ENCODE assay signal across 10 mouse cellular contexts in genomic region chr17:40793921-40794854, GRCm38 (mm10). TPM values are rescaled to one million over a fixed set of nuclear protein-coding genes. Genes with fewer than 3 reads are reported as not detected.
A peak's percentile ranks its signal among the peaks of the same experiment; 100 is the strongest.
DNase-seq lines count a peak whose midpoint lies in the region; ATAC-seq and TF ChIP-seq lines count a peak whose summit lies in the region.
"Had no signal": no experiment of that assay in that cellular context is flagged by ENCODE, and none has a peak within 500 bp of the region (broad histone marks: within the 10 kb centered on the region; RNA-seq: fewer than 3 reads in every experiment).

No protein-coding gene starts in this region.

- ATAC-seq in midbrain, embryonic 11.5 days (ENCODE audit: low FRiP score) = no peak
- ATAC-seq: Patski had no signal

- H3K9me3 ChIP-seq in heart, embryonic 10.5 days = no peaks in the 10 kb centered on the region
- no peaks in the 10 kb centered on the region for H3K9me3 ChIP-seq in midbrain, embryonic 11.5 days (ENCODE audit: control insufficient read depth, low read length)

- TF ChIP-seq CTCF in liver, adult 2 months (IDR thresholded peaks at IDR 0.05; ENCODE audit: low read depth, low read length) = peak; percentile 74
- no peak; the same call in 1 of the 2 replicates for TF ChIP-seq CTCF in layer of hippocampus, adult 2 months (conservative IDR thresholded peaks at IDR 0.05)

- TF ChIP-seq POLR2A in liver, adult 2 months (IDR thresholded peaks at IDR 0.05; ENCODE audit: extremely low read depth, insufficient read depth, low read length) = no peak

- H3K9ac ChIP-seq in liver, adult 2 months (ENCODE audit: low read depth, low read length) = no peak overlapping the region
- no peak overlapping the region for H3K9ac ChIP-seq in midbrain, embryonic 11.5 days (ENCODE audit: low read length)

- no peak overlapping the region for H3K4me2 ChIP-seq in midbrain, embryonic 11.5 days

- no peaks in the 10 kb centered on the region for H3K4me1 ChIP-seq in heart, embryonic 10.5 days
- no peaks in the 10 kb centered on the region for H3K4me1 ChIP-seq in liver, adult 2 months (ENCODE audit: control insufficient read depth, insufficient read depth, low read length)
- no peaks in the 10 kb centered on the region for H3K4me1 ChIP-seq in midbrain, embryonic 11.5 days (ENCODE audit: control insufficient read depth, insufficient read depth, low read length)

- no peaks in the 10 kb centered on the region for H3K36me3 ChIP-seq in heart, embryonic 10.5 days
- H3K36me3 ChIP-seq in liver, adult 2 months (ENCODE audit: control insufficient read depth, insufficient read depth, low read length) = no peaks in the 10 kb centered on the region
- H3K36me3 ChIP-seq in midbrain, embryonic 11.5 days (ENCODE audit: control insufficient read depth, insufficient read depth, low read length) = no peaks in the 10 kb centered on the region

- no peaks in the 10 kb centered on the region for H3K27me3 ChIP-seq in heart, embryonic 10.5 days (ENCODE audit: insufficient read depth, poor library complexity, severe bottlenecking)
- H3K27me3 ChIP-seq in liver, adult 2 months (ENCODE audit: control insufficient read depth, insufficient read depth, low read length) = no peaks in the 10 kb centered on the region
- no peaks in the 10 kb centered on the region for H3K27me3 ChIP-seq in midbrain, embryonic 11.5 days (ENCODE audit: control insufficient read depth, insufficient read depth, low read length)

- no peak overlapping the region for H3K27ac ChIP-seq in heart, embryonic 10.5 days
- H3K27ac ChIP-seq in liver, adult 2 months (replicated peaks; ENCODE audit: insufficient read depth, low read depth, low read length) = no peak overlapping the region
- H3K27ac ChIP-seq in midbrain, embryonic 11.5 days (ENCODE audit: low read depth, low read length) = no peak overlapping the region
- H3K27ac ChIP-seq in layer of hippocampus, adult 2 months = no peak overlapping the region

- H3K79me2 ChIP-seq in liver, adult 2 months (ENCODE audit: control insufficient read depth, insufficient read depth, low read length) = no peaks in the 10 kb centered on the region

- H3K4me3 ChIP-seq in heart, embryonic 10.5 days = no peak overlapping the region
- H3K4me3 ChIP-seq in liver, adult 2 months (ENCODE audit: insufficient read depth, low read depth, low read length) = no peak overlapping the region
- no peak overlapping the region for H3K4me3 ChIP-seq in midbrain, embryonic 11.5 days (ENCODE audit: low read depth, low read length)
- H3K4me3 ChIP-seq in layer of hippocampus, adult 2 months = no peak overlapping the region

- DNase-seq in heart, embryonic 10.5 days (ENCODE audit: low spot score) = peak; percentile 82
- no peak for DNase-seq in heart, adult 11 months
- peak; percentile 57 for DNase-seq in ES-CJ7 (ENCODE audit: low read depth, low spot score)
- DNase-seq in c-Kit-positive CD71-positive TER-119-positive erythroid progenitor cells, embryonic 14.5 days (ENCODE audit: low spot score) = peak; percentile 84
- peak; percentile 59 for DNase-seq in liver, adult 2 months (ENCODE audit: extremely low read depth, low read depth, low spot score)
- DNase-seq in right cerebral cortex, postnatal 4 days = peak; percentile 3
- DNase-seq in midbrain, embryonic 11.5 days (ENCODE audit: low spot score, missing footprints) = no peak
- no peak for DNase-seq in layer of hippocampus, adult 2 months (ENCODE audit: low spot score in 2 of 2)

- 53% methylated on average over 20 of the region's 20 CpGs for whole genome bisulfite sequencing in heart, embryonic 10.5 days
- 45% methylated on average over 20 of the region's 20 CpGs for WGBS in liver, adult 2 months
- WGBS in midbrain, embryonic 11.5 days = 60% methylated on average over 20 of the region's 20 CpGs

RNA-seq across cellular contexts. Expression of gene Crisp2, which starts 12.6 kb away (rescaled TPM):
- not detected in 2 replicates for polyA plus RNA-seq in heart, embryonic 10.5 days (2016; fragmentation: Nextera tagmentation; extraction: Ambion mirVana)
- total RNA-seq in liver, adult 2 months (2014; rRNA removed) = 0.20 and 0.74 TPM in 2 replicates
- 0.21 TPM in 1 of 2 replicates, not detected in the other for polyA plus RNA-seq in liver, adult 2 months (2012; rRNA removed)
- not detected in 2 replicates for polyA plus RNA-seq in midbrain, embryonic 11.5 days (2014; fragmentation: Nextera tagmentation; extraction: Ambion mirVana)
- not detected for total RNA-seq in layer of hippocampus, adult 2 months (2021)
- polyA plus RNA-seq: heart, embryonic 14.5 days had no signal

RNA-seq across cellular contexts. Expression of gene Rhag, which starts 16.7 kb away (rescaled TPM):
- polyA plus RNA-seq in heart, embryonic 10.5 days (2016; fragmentation: Nextera tagmentation; extraction: Ambion mirVana) = 17.4 and 19.3 TPM in 2 replicates
- total RNA-seq in liver, adult 2 months (2014; rRNA removed) = not detected in 2 replicates
- polyA plus RNA-seq in liver, adult 2 months (2012; rRNA removed) = not detected in 2 replicates
- 7.1 and 7.2 TPM in 2 replicates for polyA plus RNA-seq in midbrain, embryonic 11.5 days (2014; fragmentation: Nextera tagmentation; extraction: Ambion mirVana)
- total RNA-seq in layer of hippocampus, adult 2 months (2021) = not detected
- polyA plus RNA-seq: Patski had no signal

Comparison
In these comparisons a context has a peak if more than half of its experiments do, and no peak if none do; other contexts are left out.
1. DNase-seq: peak in heart, embryonic 10.5 days (single experiment), ES-CJ7 (single experiment), c-Kit-positive CD71-positive TER-119-positive erythroid progenitor cells, embryonic 14.5 days (single experiment), liver, adult 2 months (single experiment) and right cerebral cortex, postnatal 4 days (single experiment); none in heart, adult 11 months (single experiment), midbrain, embryonic 11.5 days (single experiment) and layer of hippocampus, adult 2 months (0 of 2).